Mouse (Mus musculus): ENCODE data around the gene Rassf5. TPM values are rescaled to one million over a fixed set of nuclear protein-coding genes. Genes with fewer than 3 reads are reported as not detected.
"Not testable (repeated sequence)": the region's sequence is repeated elsewhere in the genome, so short reads cannot be mapped to it uniquely, and the experiment has no call there.

Gene Rassf5
- polyA plus RNA-seq, 1 experiment from 2014 or later, result 7.5 TPM

DNA sequence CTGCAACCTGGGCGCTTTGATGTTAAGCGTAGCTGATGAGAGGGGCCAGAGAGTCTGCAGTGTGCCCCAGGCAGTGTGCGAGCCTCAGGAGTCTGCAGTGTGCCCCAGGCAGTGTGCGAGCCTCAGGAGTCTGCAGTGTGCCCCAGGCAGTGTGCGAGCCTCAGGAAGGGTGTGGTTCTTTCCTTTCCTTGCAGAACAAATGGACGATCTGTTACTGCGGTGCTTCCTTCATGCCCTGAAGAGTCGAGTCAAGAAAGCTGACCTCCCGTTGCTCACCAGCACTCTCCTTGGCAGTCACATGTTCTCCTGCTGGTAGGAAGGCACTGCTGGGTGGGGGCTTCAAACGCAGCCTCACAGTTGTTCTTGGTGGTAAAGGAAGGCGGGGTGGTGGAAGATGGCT lies 84.0 kb downstream of the Rassf5 start:
- H3K27me3 ChIP-seq (replicated peaks; ENCODE audit: insufficient read depth, low read length), result no peaks in the 10 kb centered on the region
- WGBS, result 60% methylated on average over 11 of the region's 11 CpGs
- no peaks in the 10 kb centered on the region for H3K9me3 ChIP-seq (ENCODE audit: low read length)
- H3K36me3 ChIP-seq (ENCODE audit: insufficient read depth, low read length), result peaks cover 23% of the 10 kb centered on the region; the same call in 1 of the 2 replicates
- peak; percentile 69 for ATAC-seq
- H3K4me3 ChIP-seq (ENCODE audit: low read depth, low read length), result no peak overlapping the region
- no peak overlapping the region for H3K27ac ChIP-seq (ENCODE audit: low read length)
- TF ChIP-seq CTCF (IDR thresholded peaks at IDR 0.05) (no peak), EP300 (IDR thresholded peaks at IDR 0.05) (no peak)
- no peak overlapping the region for H3K9ac ChIP-seq (replicated peaks; ENCODE audit: low read depth)
- H3K4me1 ChIP-seq (ENCODE audit: insufficient read depth, low read depth, low read length), result no peaks in the 10 kb centered on the region
- no peak overlapping the region for H3K4me2 ChIP-seq (replicated peaks; ENCODE audit: low read depth, low read length)
- DNase-seq (ENCODE audit: low spot score), result no peak

DNA sequence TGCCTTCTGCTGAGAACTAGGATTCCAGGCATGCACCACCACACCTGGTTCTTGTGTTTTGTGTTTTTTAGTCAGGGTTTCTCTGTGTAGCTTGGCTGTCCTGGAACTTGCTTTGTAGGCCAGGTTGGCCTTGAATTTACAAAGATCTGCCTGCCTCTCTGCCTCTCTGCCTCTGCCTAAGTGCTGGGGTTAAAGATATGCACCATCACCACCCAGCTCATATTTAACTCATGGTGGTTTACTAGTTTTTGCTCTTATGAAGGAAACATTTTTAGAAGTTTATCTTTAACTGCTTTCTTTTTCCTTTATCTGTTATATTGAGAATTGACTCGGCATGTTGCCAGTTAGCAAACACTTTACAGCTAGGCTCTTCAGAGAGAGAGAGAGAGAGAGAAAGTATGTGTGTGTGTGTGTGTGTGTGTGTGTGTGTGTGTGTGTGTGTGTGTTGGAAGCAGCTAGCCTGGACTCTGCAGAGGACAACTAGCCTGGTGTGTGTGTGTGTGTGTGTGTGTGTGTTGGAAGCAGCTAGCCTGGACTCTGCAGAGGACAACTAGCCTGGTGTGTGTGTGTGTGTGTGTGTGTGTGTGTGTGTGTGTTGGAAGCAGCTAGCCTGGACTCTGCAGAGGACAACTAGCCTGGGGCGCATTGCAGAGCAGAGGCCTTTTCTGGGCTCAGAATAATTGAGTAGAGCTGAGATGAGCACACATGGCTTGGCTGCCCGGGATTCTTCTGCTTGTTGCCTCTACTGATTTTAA lies 85.3 kb downstream of the Rassf5 start:
- DNase-seq (ENCODE audit: low spot score); H3K27ac ChIP-seq (ENCODE audit: low read length); H3K9ac ChIP-seq (replicated peaks; ENCODE audit: low read depth); H3K4me2 ChIP-seq (replicated peaks; ENCODE audit: low read depth, low read length); H3K4me1 ChIP-seq (ENCODE audit: insufficient read depth, low read depth, low read length); H3K9me3 ChIP-seq (ENCODE audit: low read length); H3K4me3 ChIP-seq (ENCODE audit: low read depth, low read length); H3K27me3 ChIP-seq (replicated peaks; ENCODE audit: insufficient read depth, low read length): not testable (repeated sequence)
- WGBS, result 65% methylated on average over 3 of the region's 3 CpGs
- H3K36me3 ChIP-seq (ENCODE audit: insufficient read depth, low read length), result peaks cover 15% of the 10 kb centered on the region; the same call in 1 of the 2 replicates
- peak; percentile 58 for ATAC-seq

DNA sequence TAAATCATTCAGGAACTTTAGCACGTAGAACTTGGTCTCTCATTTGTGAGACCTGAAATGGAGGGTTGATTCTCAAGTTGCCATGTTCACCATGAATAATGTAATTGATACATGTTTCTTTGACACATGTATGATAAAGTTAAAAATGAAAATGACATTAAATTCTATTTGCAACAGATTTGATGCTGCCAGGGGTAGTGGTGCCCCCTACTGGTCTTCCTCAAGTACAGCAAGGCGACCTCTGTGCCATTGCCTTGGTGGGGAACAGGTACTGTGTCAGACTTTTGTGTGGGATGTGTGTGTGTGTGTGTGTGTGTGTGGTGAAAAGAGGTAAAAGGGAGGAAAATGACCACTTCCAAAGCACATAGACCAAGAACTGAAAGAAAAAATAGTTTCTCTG lies 89.6 kb downstream of the Rassf5 start:
- H3K4me2 ChIP-seq (replicated peaks; ENCODE audit: low read depth, low read length), result no peak overlapping the region
- peaks cover 8% of the 10 kb centered on the region; the same call in 1 of the 2 replicates for H3K4me1 ChIP-seq (ENCODE audit: insufficient read depth, low read depth, low read length)
- no peak overlapping the region for H3K4me3 ChIP-seq (ENCODE audit: low read depth, low read length)
- peak; percentile 93 for TF ChIP-seq CTCF (IDR thresholded peaks at IDR 0.05)
- TF ChIP-seq EP300 (IDR thresholded peaks at IDR 0.05), result no peak
- H3K27me3 ChIP-seq (replicated peaks; ENCODE audit: insufficient read depth, low read length), result no peaks in the 10 kb centered on the region
- no peaks in the 10 kb centered on the region for H3K9me3 ChIP-seq (ENCODE audit: low read length)
- H3K36me3 ChIP-seq (ENCODE audit: insufficient read depth, low read length), result 0 out of 2 replicates have a peak, but pooled peaks cover 5% of the 10 kb centered on the region
- no peak overlapping the region for H3K9ac ChIP-seq (replicated peaks; ENCODE audit: low read depth)
- DNase-seq (ENCODE audit: low spot score), result peak; percentile 59
- H3K27ac ChIP-seq (ENCODE audit: low read length), result no peak overlapping the region
- ATAC-seq, result no peak
- 62% methylated on average over 2 of the region's 2 CpGs for WGBS

DNA sequence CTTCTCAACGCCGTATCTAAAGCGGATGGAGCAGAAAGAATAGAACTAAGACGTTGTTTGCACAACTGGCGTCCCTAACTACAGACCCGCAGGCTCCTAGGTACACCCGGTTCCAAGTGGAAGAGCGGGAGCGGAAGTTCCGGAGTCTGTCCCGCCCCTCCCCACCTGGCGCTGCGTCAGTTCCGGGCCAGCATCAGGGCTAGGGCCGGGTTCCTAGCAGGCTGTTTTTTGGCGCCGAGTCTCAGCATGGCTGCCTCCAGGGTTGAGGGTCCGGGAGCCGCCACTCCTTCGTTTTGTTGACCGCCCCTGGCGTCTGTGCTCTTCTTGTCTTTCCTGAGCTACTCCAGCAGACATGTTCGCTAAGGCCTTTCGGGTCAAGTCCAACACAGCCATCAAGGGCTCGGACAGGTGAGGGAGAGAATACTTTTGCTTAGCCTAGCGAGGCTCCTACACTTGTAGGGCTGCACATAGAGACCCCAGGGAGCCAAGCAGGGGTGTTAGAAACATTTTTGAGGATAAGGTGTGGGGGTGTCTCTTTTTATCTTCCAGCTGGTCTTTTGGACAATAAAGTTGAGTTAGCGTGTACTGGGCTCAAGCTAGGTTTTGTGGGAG lies 91.9 kb downstream of the Rassf5 start, which contains the start of gene Eif2d:
Gene Eif2d, plus strand, starts transcription at position 164 of the 612 bp plus-strand sequence.
- Histone ChIP-seq H3K27me3 (replicated peaks; ENCODE audit: insufficient read depth, low read length) (no peaks in the 10 kb centered on the region), H3K4me2 (replicated peaks; ENCODE audit: low read depth, low read length) (peak within 1 kb of the TSS; percentile 88), H3K4me1 (ENCODE audit: insufficient read depth, low read depth, low read length) (peaks cover 8% of the 10 kb centered on the region; the same call in 1 of the 2 replicates), H3K9ac (replicated peaks; ENCODE audit: low read depth) (peak within 1 kb of the TSS; percentile 58), H3K4me3 (ENCODE audit: low read depth, low read length) (peak within 1 kb of the TSS; percentile 68), H3K9me3 (ENCODE audit: low read length) (no peaks in the 10 kb centered on the region), H3K27ac (ENCODE audit: low read length) (peak within 1 kb of the TSS; percentile 62), H3K36me3 (ENCODE audit: insufficient read depth, low read length) (no peaks in the 10 kb centered on the region)
- DNase-seq (ENCODE audit: low spot score) (peak; percentile 94), ATAC-seq (peak; percentile 100)
- under 1% methylated on average over 27 of the region's 27 CpGs for WGBS
- no peak for TF ChIP-seq CTCF (IDR thresholded peaks at IDR 0.05)
- peak; percentile 56; the same call in 1 of the 2 replicates for TF ChIP-seq EP300 (IDR thresholded peaks at IDR 0.05)

DNA sequence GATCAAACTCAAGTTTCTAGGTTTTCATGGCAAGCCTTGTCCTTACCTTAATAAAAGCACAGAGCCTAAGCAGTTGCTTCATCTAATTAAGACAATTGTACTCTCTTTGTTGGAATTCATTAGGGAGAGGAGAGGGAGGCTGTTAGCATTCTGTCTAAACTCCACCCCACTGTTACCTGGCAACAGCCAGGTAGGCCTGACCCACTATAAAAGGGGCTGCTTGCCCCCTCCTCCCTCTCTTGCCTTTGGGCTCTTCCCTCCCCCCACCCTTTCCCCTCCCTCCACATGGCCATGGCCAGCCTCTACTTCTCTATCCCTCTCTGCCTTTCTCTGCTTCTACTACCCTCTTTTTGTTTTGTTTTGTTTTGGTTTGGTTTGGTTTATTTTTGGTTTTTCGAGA lies 95.6 kb downstream of the Rassf5 start:
- peaks cover 8% of the 10 kb centered on the region; the same call in 1 of the 2 replicates for H3K4me1 ChIP-seq (ENCODE audit: insufficient read depth, low read depth, low read length)
- 81% methylated on average over 1 of the region's 1 CpGs for WGBS
- DNase-seq (ENCODE audit: low spot score), result no peak
- H3K27ac ChIP-seq (ENCODE audit: low read length), result no peak overlapping the region
- H3K36me3 ChIP-seq (ENCODE audit: insufficient read depth, low read length), result no peaks in the 10 kb centered on the region
- no peak overlapping the region for H3K4me3 ChIP-seq (ENCODE audit: low read depth, low read length)
- no peak overlapping the region for H3K4me2 ChIP-seq (replicated peaks; ENCODE audit: low read depth, low read length)
- TF ChIP-seq CTCF (IDR thresholded peaks at IDR 0.05) (no peak), EP300 (IDR thresholded peaks at IDR 0.05) (no peak)
- no peak overlapping the region for H3K9ac ChIP-seq (replicated peaks; ENCODE audit: low read depth)
- H3K9me3 ChIP-seq (ENCODE audit: low read length), result no peaks in the 10 kb centered on the region
- no peak for ATAC-seq
- H3K27me3 ChIP-seq (replicated peaks; ENCODE audit: insufficient read depth, low read length), result no peaks in the 10 kb centered on the region

DNA sequence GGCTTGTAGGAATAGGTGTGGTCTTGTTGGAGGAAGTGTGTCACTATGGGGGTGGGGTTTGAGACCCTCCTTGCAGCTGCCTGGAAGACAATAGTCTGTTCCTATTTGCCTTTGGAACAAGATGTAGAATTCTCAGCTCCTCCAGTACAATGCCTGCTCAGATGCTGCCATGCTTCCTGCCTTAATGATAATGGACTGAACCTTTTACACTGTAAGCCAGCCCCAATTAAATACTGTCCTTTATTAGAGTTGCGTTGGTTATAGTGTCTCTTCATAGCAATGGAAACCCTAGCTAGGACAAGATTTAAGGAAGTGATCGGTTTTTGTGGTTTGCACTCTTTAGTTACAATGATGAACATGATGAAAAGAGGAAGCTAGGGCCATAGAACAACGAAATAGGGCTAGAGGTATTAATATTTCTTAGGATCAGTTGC lies 98.9 kb downstream of the Rassf5 start:
- Histone ChIP-seq H3K9me3 (ENCODE audit: low read length) (no peaks in the 10 kb centered on the region), H3K9ac (replicated peaks; ENCODE audit: low read depth) (no peak overlapping the region), H3K36me3 (ENCODE audit: insufficient read depth, low read length) (no peaks in the 10 kb centered on the region), H3K27ac (ENCODE audit: low read length) (no peak overlapping the region), H3K4me2 (replicated peaks; ENCODE audit: low read depth, low read length) (no peak overlapping the region), H3K4me1 (ENCODE audit: insufficient read depth, low read depth, low read length) (no peaks in the 10 kb centered on the region), H3K27me3 (replicated peaks; ENCODE audit: insufficient read depth, low read length) (no peaks in the 10 kb centered on the region), H3K4me3 (ENCODE audit: low read depth, low read length) (no peak overlapping the region)
- ATAC-seq (no peak), DNase-seq (ENCODE audit: low spot score) (peak; percentile 52)
- no peak for TF ChIP-seq CTCF (IDR thresholded peaks at IDR 0.05)
- WGBS, result 79% methylated on average over 3 of the region's 3 CpGs

DNA sequence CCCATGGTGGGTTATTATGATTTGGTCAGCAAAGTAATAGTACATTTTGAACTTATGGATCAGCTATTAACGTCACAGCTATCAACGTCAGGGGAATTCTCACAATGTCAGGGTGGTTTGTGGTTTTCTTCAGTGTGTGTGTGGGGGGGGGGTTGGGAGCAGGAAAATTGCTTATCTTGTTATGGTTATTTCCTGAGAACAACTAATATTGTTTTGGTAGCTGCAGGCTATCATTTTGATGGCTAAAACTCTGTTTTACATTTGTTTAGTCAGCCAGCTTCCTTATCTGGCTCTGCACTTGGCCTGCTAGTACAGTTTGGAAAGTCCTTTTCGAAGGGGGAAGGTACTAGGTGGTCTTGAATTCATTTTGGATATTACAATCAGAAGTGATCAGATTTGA lies 99.8 kb downstream of the Rassf5 start:
- ATAC-seq; H3K27ac ChIP-seq (ENCODE audit: low read length); H3K9ac ChIP-seq (replicated peaks; ENCODE audit: low read depth); H3K36me3 ChIP-seq (ENCODE audit: insufficient read depth, low read length); H3K4me1 ChIP-seq (ENCODE audit: insufficient read depth, low read depth, low read length); H3K4me3 ChIP-seq (ENCODE audit: low read depth, low read length); DNase-seq (ENCODE audit: low spot score); H3K27me3 ChIP-seq (replicated peaks; ENCODE audit: insufficient read depth, low read length); H3K4me2 ChIP-seq (replicated peaks; ENCODE audit: low read depth, low read length); H3K9me3 ChIP-seq (ENCODE audit: low read length): not testable (repeated sequence)
- WGBS, result 84% methylated on average over 3 of the region's 3 CpGs

All from lung, postnatal 0 days (tissue).